Mouse (Mus musculus): ENCODE data around the gene Coro2a. TPM values are rescaled to one million over a fixed set of nuclear protein-coding genes. Genes with fewer than 3 reads are reported as not detected.

Gene Coro2a
- total and polyA plus RNA-seq, 2 experiments from 2014 or later: 0.26 to 1.6 TPM

DNA sequence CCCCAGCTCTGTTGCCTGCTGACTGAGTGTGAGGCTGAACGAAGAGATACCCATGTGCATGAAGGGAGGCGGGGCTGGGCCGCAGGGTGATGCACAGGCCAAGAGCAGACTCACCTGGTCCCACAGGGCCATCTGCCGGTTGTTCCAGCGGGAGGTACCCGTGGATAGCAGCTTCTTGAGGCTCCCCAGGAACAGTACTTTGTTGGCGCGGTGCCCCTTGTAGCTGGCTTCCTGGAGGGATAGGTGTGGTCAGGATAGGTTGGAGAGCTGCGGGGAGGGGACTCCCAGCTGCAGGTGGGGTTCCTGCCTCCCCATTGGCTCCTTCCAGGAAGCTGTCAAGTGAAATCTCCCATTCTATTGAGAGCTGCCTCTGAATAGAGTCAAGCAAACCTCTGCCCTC, 56.5 kb downstream of the Coro2a start:
- H3K36me3 ChIP-seq (replicated peaks; ENCODE audit: control insufficient read depth, insufficient read depth, low read length): no peaks in the 10 kb centered on the region
- H3K4me1 ChIP-seq (ENCODE audit: control insufficient read depth, insufficient read depth): no peaks in the 10 kb centered on the region
- TF ChIP-seq CTCF (IDR thresholded peaks at IDR 0.05; ENCODE audit: low read depth): peak; percentile 17
- TF ChIP-seq EP300 (IDR thresholded peaks at IDR 0.05; ENCODE audit: low read depth): no peak
- DNase-seq (ENCODE audit: low spot score) (no peak), ATAC-seq (ENCODE audit: insufficient read depth, low read depth) (no peak)
- no peak overlapping the region for H3K4me2 ChIP-seq (ENCODE audit: low read depth, low read length)
- peaks cover 18% of the 10 kb centered on the region for H3K27me3 ChIP-seq (ENCODE audit: control insufficient read depth, insufficient read depth, low read length)
- no peaks in the 10 kb centered on the region for H3K9me3 ChIP-seq (replicated peaks; ENCODE audit: control insufficient read depth, low read length)
- H3K27ac ChIP-seq (ENCODE audit: low read depth): no peak overlapping the region
- 14% methylated on average over 9 of the region's 9 CpGs for WGBS
- no peak overlapping the region for H3K4me3 ChIP-seq (ENCODE audit: low read depth, low read length)
- H3K9ac ChIP-seq (replicated peaks; ENCODE audit: low read depth, low read length): no peak overlapping the region

DNA sequence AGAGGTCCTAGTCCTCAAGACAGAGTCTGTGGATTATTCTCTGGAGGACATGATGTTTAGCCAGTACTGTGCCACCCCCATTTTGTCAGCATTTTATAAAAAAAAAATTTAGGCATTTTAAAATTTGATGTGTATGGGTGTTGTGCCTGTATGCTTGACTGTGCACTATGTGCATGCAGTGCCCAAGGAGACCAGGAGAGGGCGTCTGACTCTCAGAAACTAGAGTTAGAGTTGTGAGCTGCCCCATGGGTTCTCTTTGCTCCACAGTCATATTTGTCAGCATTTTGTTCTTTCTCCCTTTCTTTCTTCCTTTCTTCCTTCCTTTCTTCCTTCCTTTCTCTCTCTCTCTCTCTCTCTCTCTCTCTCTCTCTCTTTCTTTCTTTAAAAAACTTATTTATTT, 57.7 kb downstream of the Coro2a start:
- H3K27ac ChIP-seq (ENCODE audit: low read depth): no peak overlapping the region
- WGBS: 18% methylated on average over 1 of the region's 1 CpGs
- H3K9me3 ChIP-seq (replicated peaks; ENCODE audit: control insufficient read depth, low read length): no peaks in the 10 kb centered on the region
- no peak overlapping the region for H3K4me3 ChIP-seq (ENCODE audit: low read depth, low read length)
- no peak overlapping the region for H3K9ac ChIP-seq (replicated peaks; ENCODE audit: low read depth, low read length)
- ATAC-seq (ENCODE audit: insufficient read depth, low read depth): no peak
- H3K36me3 ChIP-seq (replicated peaks; ENCODE audit: control insufficient read depth, insufficient read depth, low read length): no peaks in the 10 kb centered on the region
- H3K27me3 ChIP-seq (ENCODE audit: control insufficient read depth, insufficient read depth, low read length): peaks cover 29% of the 10 kb centered on the region
- H3K4me2 ChIP-seq (ENCODE audit: low read depth, low read length): no peak overlapping the region
- no peak for DNase-seq (ENCODE audit: low spot score)
- H3K4me1 ChIP-seq (ENCODE audit: control insufficient read depth, insufficient read depth): no peaks in the 10 kb centered on the region
- TF ChIP-seq EP300 (IDR thresholded peaks at IDR 0.05; ENCODE audit: low read depth) (no peak), CTCF (IDR thresholded peaks at IDR 0.05; ENCODE audit: low read depth) (peak; percentile 12; the same call in 1 of the 2 replicates)

DNA sequence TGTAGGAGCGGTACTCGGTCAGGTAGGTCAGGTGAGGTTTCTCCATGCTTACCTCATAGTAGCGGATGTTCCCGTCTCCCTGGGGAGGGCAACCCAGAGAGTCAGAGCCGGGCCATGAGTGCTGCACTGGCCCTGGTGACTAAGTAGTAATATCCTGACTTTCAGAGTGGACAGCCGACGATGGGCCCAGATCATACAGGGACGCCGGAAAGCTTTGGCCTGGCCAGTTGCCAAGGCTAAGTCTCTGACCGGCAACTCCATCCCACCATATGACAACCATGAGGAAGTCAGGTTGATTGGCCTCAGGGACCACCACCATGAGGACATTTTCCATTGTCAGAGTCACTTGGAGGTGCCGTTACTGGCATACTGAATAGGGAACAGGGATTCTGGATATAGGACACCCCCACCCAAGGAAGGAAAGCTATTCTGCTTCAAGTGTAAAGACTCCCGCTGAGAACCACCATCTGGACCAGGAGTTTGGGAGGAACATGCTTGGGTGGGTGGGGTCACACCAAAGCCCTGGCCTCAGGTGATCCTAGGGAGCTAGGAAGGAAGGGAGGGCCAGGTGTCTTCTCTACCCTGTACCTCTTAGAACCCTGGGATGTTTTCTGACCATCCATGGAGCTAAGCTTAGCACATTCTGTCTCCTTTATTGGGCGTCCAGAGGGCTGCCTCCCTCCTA, 58.5 kb downstream of the Coro2a start:
- Histone ChIP-seq H3K4me3 (ENCODE audit: low read depth, low read length) (no peak overlapping the region), H3K36me3 (replicated peaks; ENCODE audit: control insufficient read depth, insufficient read depth, low read length) (no peaks in the 10 kb centered on the region), H3K27ac (ENCODE audit: low read depth) (no peak overlapping the region), H3K4me2 (ENCODE audit: low read depth, low read length) (no peak overlapping the region), H3K4me1 (ENCODE audit: control insufficient read depth, insufficient read depth) (no peaks in the 10 kb centered on the region), H3K9me3 (replicated peaks; ENCODE audit: control insufficient read depth, low read length) (no peaks in the 10 kb centered on the region), H3K9ac (replicated peaks; ENCODE audit: low read depth, low read length) (no peak overlapping the region), H3K27me3 (ENCODE audit: control insufficient read depth, insufficient read depth, low read length) (peaks cover 29% of the 10 kb centered on the region)
- DNase-seq (ENCODE audit: low spot score) (no peak), ATAC-seq (ENCODE audit: insufficient read depth, low read depth) (no peak)
- 78% methylated on average over 13 of the region's 13 CpGs for WGBS
- no peak for TF ChIP-seq CTCF (IDR thresholded peaks at IDR 0.05; ENCODE audit: low read depth)

DNA sequence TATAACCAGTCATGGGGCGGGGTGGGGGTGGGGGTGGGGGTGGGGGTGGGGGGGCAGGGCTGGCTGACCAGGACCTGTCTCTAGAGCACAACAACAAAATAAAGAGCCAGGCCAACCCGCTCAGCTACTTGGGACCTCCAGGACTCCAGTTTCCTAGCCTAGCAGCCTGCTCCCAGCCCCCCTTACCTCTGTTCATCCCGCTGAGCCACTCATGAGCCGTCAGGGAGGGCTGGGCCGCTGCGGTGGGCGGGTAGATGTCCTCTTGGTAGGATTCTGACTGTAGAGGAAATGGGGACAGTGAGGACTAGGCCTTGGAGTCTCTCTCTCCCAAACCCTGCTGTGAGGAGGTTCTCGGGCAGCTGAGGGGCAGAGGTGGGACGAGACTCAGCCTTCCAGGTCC, 60.3 kb downstream of the Coro2a start:
- no peak overlapping the region for H3K4me3 ChIP-seq (ENCODE audit: low read depth, low read length)
- H3K27ac ChIP-seq (ENCODE audit: low read depth): no peak overlapping the region
- WGBS: 58% methylated on average over 8 of the region's 9 CpGs
- H3K36me3 ChIP-seq (replicated peaks; ENCODE audit: control insufficient read depth, insufficient read depth, low read length): no peaks in the 10 kb centered on the region
- DNase-seq (ENCODE audit: low spot score): no peak
- no peaks in the 10 kb centered on the region for H3K9me3 ChIP-seq (replicated peaks; ENCODE audit: control insufficient read depth, low read length)
- H3K4me1 ChIP-seq (ENCODE audit: control insufficient read depth, insufficient read depth): no peaks in the 10 kb centered on the region
- TF ChIP-seq CTCF (IDR thresholded peaks at IDR 0.05; ENCODE audit: low read depth) (no peak), EP300 (IDR thresholded peaks at IDR 0.05; ENCODE audit: low read depth) (no peak)
- H3K4me2 ChIP-seq (ENCODE audit: low read depth, low read length): no peak overlapping the region
- no peak overlapping the region for H3K9ac ChIP-seq (replicated peaks; ENCODE audit: low read depth, low read length)
- ATAC-seq (ENCODE audit: insufficient read depth, low read depth): no peak
- H3K27me3 ChIP-seq (ENCODE audit: control insufficient read depth, insufficient read depth, low read length): peaks cover 46% of the 10 kb centered on the region

DNA sequence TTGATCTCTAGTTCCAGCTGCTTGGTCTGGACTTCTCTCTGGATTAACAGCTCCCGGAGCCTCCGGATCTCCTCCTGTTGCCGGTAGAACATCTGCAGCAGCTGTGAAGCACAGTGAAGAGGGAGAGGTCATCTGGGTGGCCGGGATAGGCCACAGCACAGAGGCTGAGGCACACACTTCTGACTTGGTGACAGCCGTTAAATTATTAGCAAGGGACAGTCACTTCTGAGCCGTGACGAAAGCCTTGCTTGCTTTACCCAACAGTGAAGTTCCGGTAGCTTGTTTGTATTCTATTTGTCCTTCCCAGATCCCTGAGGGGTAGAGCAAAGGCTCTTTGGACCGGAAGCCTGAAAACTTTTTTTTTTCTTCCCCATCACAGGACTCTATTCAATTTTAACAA, 62.8 kb downstream of the Coro2a start:
- no peak for ATAC-seq (ENCODE audit: insufficient read depth, low read depth)
- Histone ChIP-seq H3K36me3 (replicated peaks; ENCODE audit: control insufficient read depth, insufficient read depth, low read length) (no peaks in the 10 kb centered on the region), H3K27ac (ENCODE audit: low read depth) (no peak overlapping the region), H3K27me3 (ENCODE audit: control insufficient read depth, insufficient read depth, low read length) (peaks cover 65% of the 10 kb centered on the region), H3K4me1 (ENCODE audit: control insufficient read depth, insufficient read depth) (peaks cover 6% of the 10 kb centered on the region; the same call in 1 of the 2 replicates), H3K9me3 (replicated peaks; ENCODE audit: control insufficient read depth, low read length) (no peaks in the 10 kb centered on the region), H3K4me3 (ENCODE audit: low read depth, low read length) (no peak overlapping the region), H3K9ac (replicated peaks; ENCODE audit: low read depth, low read length) (no peak overlapping the region), H3K4me2 (ENCODE audit: low read depth, low read length) (no peak overlapping the region)
- DNase-seq (ENCODE audit: low spot score): no peak
- no peak for TF ChIP-seq CTCF (IDR thresholded peaks at IDR 0.05; ENCODE audit: low read depth)
- TF ChIP-seq EP300 (IDR thresholded peaks at IDR 0.05; ENCODE audit: low read depth): no peak
- 38% methylated on average over 9 of the region's 9 CpGs for WGBS

DNA sequence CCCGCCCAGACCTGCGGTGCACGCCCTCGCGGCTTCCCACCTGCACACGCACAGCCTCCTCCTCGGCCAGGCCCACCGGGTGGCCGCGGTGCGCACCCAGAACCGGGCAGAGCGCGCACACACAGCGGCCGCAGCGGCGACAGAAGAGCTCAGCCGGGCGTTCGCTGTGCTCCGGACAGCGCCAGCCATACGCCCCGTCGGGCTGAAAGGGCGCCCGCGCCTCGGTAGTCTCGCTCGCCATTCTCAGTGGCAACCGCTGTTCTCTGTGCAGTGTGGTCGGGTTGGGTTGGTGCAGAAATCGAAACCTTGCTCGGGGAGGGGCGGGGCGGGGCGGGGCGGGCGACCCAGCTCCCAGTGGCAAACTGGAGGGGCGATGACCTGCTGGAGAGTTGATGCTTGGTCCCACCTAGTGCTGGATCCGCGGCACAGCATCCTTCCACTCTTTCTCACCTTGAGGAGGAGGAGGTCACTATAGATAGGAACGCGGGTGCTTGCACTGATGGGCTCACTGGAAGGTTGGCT, 66.1 kb downstream of the Coro2a start, which contains the start of gene Trim14:
Trim14 (minus strand) TSS at position 302 of the 522 bp plus-strand sequence.
- peaks cover 82% of the 10 kb centered on the region for H3K27me3 ChIP-seq (ENCODE audit: control insufficient read depth, insufficient read depth, low read length)

More for the DNA sequence above, 66.1 kb downstream of the Coro2a start, which contains the start of gene Trim14:
- WGBS: 1% methylated on average over 46 of the region's 46 CpGs
- Histone ChIP-seq H3K27ac (ENCODE audit: low read depth) (no peak within 1 kb of the TSS), H3K9ac (replicated peaks; ENCODE audit: low read depth, low read length) (peak within 1 kb of the TSS; percentile 59), H3K9me3 (replicated peaks; ENCODE audit: control insufficient read depth, low read length) (no peaks in the 10 kb centered on the region), H3K4me1 (ENCODE audit: control insufficient read depth, insufficient read depth) (peaks cover 6% of the 10 kb centered on the region; the same call in 1 of the 2 replicates), H3K4me3 (ENCODE audit: low read depth, low read length) (peak within 1 kb of the TSS; percentile 68), H3K36me3 (replicated peaks; ENCODE audit: control insufficient read depth, insufficient read depth, low read length) (no peaks in the 10 kb centered on the region), H3K4me2 (ENCODE audit: low read depth, low read length) (peak within 1 kb of the TSS; percentile 86)
- ATAC-seq (ENCODE audit: insufficient read depth, low read depth): peak; percentile 41
- TF ChIP-seq CTCF (IDR thresholded peaks at IDR 0.05; ENCODE audit: low read depth): peak; percentile 20
- no peak for TF ChIP-seq EP300 (IDR thresholded peaks at IDR 0.05; ENCODE audit: low read depth)
- peak; percentile 35 for DNase-seq (ENCODE audit: low spot score)
